15 mouse cellular contexts compared by ENCODE assay signal in genomic region chr4:22787866-22788265, GRCm38 (mm10).
"Had no signal": no experiment of that assay in that cellular context is flagged by ENCODE, and none has a peak within 500 bp of the region (broad histone marks: within the 10 kb centered on the region; RNA-seq: fewer than 3 reads in every experiment).

No protein-coding gene starts in this region.

- H3K4me2 ChIP-seq: neural tube, embryonic 12.5 days; neural tube, embryonic 13.5 days; neural tube, embryonic 15.5 days; stomach, embryonic 15.5 days had no signal

- H3K4me1 ChIP-seq: neural tube, embryonic 12.5 days; neural tube, embryonic 13.5 days; neural tube, embryonic 15.5 days; stomach, embryonic 15.5 days had no signal

- H3K27ac ChIP-seq: neural tube, embryonic 12.5 days; neural tube, embryonic 13.5 days; neural tube, embryonic 15.5 days; stomach, embryonic 15.5 days; stomach, postnatal 0 days had no signal

- H3K9me3 ChIP-seq: neural tube, embryonic 12.5 days; neural tube, embryonic 13.5 days; neural tube, embryonic 15.5 days; stomach, embryonic 15.5 days had no signal

- H3K36me3 ChIP-seq: neural tube, embryonic 12.5 days; neural tube, embryonic 13.5 days; neural tube, embryonic 15.5 days; stomach, embryonic 15.5 days had no signal

- H3K9ac ChIP-seq: neural tube, embryonic 12.5 days; neural tube, embryonic 13.5 days; neural tube, embryonic 15.5 days; stomach, embryonic 15.5 days had no signal

- DNase-seq: right cerebral cortex, adult 18-20 months; right cerebral cortex, postnatal 14 days; right cerebral cortex, postnatal 25 days; right cerebral cortex, postnatal 4 days; spleen, adult 18-20 months; thymus, adult 18-20 months; thymus, adult 2 months; thymus, postnatal 14 days; thymus, postnatal 25 days; thymus, postnatal 4 days had no signal

- H3K4me3 ChIP-seq: neural tube, embryonic 12.5 days; neural tube, embryonic 13.5 days; neural tube, embryonic 15.5 days; stomach, embryonic 15.5 days had no signal

- H3K27me3 ChIP-seq: neural tube, embryonic 12.5 days; neural tube, embryonic 13.5 days; neural tube, embryonic 15.5 days; stomach, embryonic 15.5 days had no signal
